Mouse (Mus musculus) gastrocnemius, adult 2 months (tissue): ENCODE measurements around the gene Ephb4. TPM values are rescaled to one million over a fixed set of nuclear protein-coding genes. Genes with fewer than 3 reads are reported as not detected.

ENCODE experiments used
- DNase-seq: peaks from one replicate; pipeline ENCODE4 v3.0.0; 2022
- H3K27ac ChIP-seq: fragments of 200-600 bp; 2 replicates; pipeline ENCODE4 v1.8.1; 2022; ENCODE audit warnings: mild to moderate bottlenecking
- H3K4me3 ChIP-seq: fragments of 200-600 bp; 2 replicates; pipeline ENCODE4 v1.8.1; 2022; ENCODE audit warnings: mild to moderate bottlenecking, moderate library complexity
- CTCF ChIP-seq: fragments of 200-600 bp; IDR thresholded peaks from 2 replicates; pipeline ENCODE4 v1.8.1; 2022; ENCODE audit warnings: antibody characterized with exemption, mild to moderate bottlenecking, moderate library complexity
- intact Hi-C: fragments of 180-260 bp; cut with DNase I; formaldehyde crosslinking; loops from one replicate; pipeline ENCODE4 v1.15.1; 2025
- total RNA-seq, 2 experiments: library from RNA; stranded (reverse); gene quantifications; 2 replicates each; pipeline ENCODE4 v1.2.3; 2021

Ephb4 gene
- total RNA-seq, 2 experiments from 2014 or later = 12.5 to 15.5 TPM

GRCm38 (mm10) chr5:137348482-137349383 lies 1.2 kb upstream of the Ephb4 start:
- DNase-seq = peak; percentile 74
- Histone ChIP-seq H3K4me3 (peak overlapping the region; percentile 97), H3K27ac (peak overlapping the region; percentile 93)
- no peak for TF ChIP-seq CTCF
- intact Hi-C loops = loop anchor here (10.0 kb wide), 1 partner anchor 436 kb away; the partner anchor contains the start of genes Mepce and Zcwpw1

- no peak for TF ChIP-seq CTCF
- peak overlapping the region; percentile 97 for H3K4me3 ChIP-seq
- DNase-seq = no peak
- H3K27ac ChIP-seq = peak overlapping the region; percentile 93
- intact Hi-C loops = no loop called here
These were observed 522 bp downstream of the Ephb4 start for GRCm38 (mm10) chr5:137350205-137351057.

GRCm38 (mm10) chr5:137351058-137351380 lies 1.1 kb downstream of the Ephb4 start:
- peak overlapping the region; percentile 97 for H3K4me3 ChIP-seq
- peak overlapping the region; percentile 93 for H3K27ac ChIP-seq
- intact Hi-C loops = no loop called here
- no peak for DNase-seq
- TF ChIP-seq CTCF = no peak

GRCm38 (mm10) chr5:137351394-137351793 lies 1.5 kb downstream of the Ephb4 start:
- no peak for DNase-seq
- H3K27ac ChIP-seq = peak overlapping the region; percentile 93
- peak overlapping the region; percentile 97 for H3K4me3 ChIP-seq
- no peak for TF ChIP-seq CTCF
- intact Hi-C loops = no loop called here

- Histone ChIP-seq H3K27ac (peak overlapping the region; percentile 93), H3K4me3 (peak overlapping the region; percentile 97)
- TF ChIP-seq CTCF = no peak
- peak; percentile 41 for DNase-seq
- intact Hi-C loops = no loop called here
These were observed 2.4 kb downstream of the Ephb4 start for GRCm38 (mm10) chr5:137352011-137352975.

- Histone ChIP-seq H3K4me3 (peak overlapping the region; percentile 41), H3K27ac (no peak overlapping the region)
- no peak for TF ChIP-seq CTCF
- intact Hi-C loops = no loop called here
- no peak for DNase-seq
These were observed 4.2 kb downstream of the Ephb4 start for GRCm38 (mm10) chr5:137354091-137354490.

- H3K27ac ChIP-seq = no peak overlapping the region
- peak overlapping the region; percentile 33 for H3K4me3 ChIP-seq
- no peak for DNase-seq
- peak; percentile 29; the same call in 1 of the 2 replicates for TF ChIP-seq CTCF
- intact Hi-C loops = no loop called here
These were observed 8.5 kb downstream of the Ephb4 start for GRCm38 (mm10) chr5:137358382-137358781.

- no peak for DNase-seq
- intact Hi-C loops = no loop called here
- no peak overlapping the region for H3K27ac ChIP-seq
- H3K4me3 ChIP-seq = no peak overlapping the region
- no peak for TF ChIP-seq CTCF
These were observed 19.8 kb downstream of the Ephb4 start for GRCm38 (mm10) chr5:137369665-137370064.

GRCm38 (mm10) chr5:137373371-137373950 lies 23.6 kb downstream of the Ephb4 start:
- no peak for TF ChIP-seq CTCF
- intact Hi-C loops = no loop called here
- H3K27ac ChIP-seq = no peak overlapping the region
- no peak overlapping the region for H3K4me3 ChIP-seq
- DNase-seq = no peak

GRCm38 (mm10) chr5:137374521-137375080 lies 24.7 kb downstream of the Ephb4 start:
- TF ChIP-seq CTCF = no peak
- no peak overlapping the region for H3K27ac ChIP-seq
- no peak overlapping the region for H3K4me3 ChIP-seq
- intact Hi-C loops = no loop called here
- DNase-seq = no peak

GRCm38 (mm10) chr5:137375627-137376026 lies 25.7 kb downstream of the Ephb4 start:
- Histone ChIP-seq H3K4me3 (no peak overlapping the region), H3K27ac (peak overlapping the region; percentile 31; the same call in 1 of the 2 replicates)
- no peak for TF ChIP-seq CTCF
- intact Hi-C loops = loop anchor here (2.0 kb wide), 1 partner anchor 39 kb away; no protein-coding TSS in a partner anchor
- peak; percentile 57 for DNase-seq
